Mouse (Mus musculus): ENCODE measurements around the gene Sbno2. TPM values are rescaled to one million over a fixed set of nuclear protein-coding genes. Genes with fewer than 3 reads are reported as not detected.

The Sbno2 gene
- polyA plus RNA-seq, 1 experiment from 2014 or later, result 14.9 TPM

- Histone ChIP-seq H3K9me3 (ENCODE audit: control insufficient read depth, low read length) (no peaks in the 10 kb centered on the region), H3K36me3 (ENCODE audit: control insufficient read depth, insufficient read depth) (no peaks in the 10 kb centered on the region), H3K27ac (ENCODE audit: low read length) (no peak overlapping the region), H3K4me3 (replicated peaks; ENCODE audit: low read length) (no peak overlapping the region), H3K4me2 (ENCODE audit: low read length) (no peak overlapping the region), H3K4me1 (replicated peaks; ENCODE audit: control insufficient read depth, insufficient read depth, low read length) (no peaks in the 10 kb centered on the region), H3K27me3 (replicated peaks; ENCODE audit: control insufficient read depth, insufficient read depth, low read length) (no peaks in the 10 kb centered on the region), H3K9ac (replicated peaks; ENCODE audit: low read depth, low read length) (no peak overlapping the region)
- no peak for ATAC-seq
- 85% methylated on average over 20 of the region's 20 CpGs for WGBS
These were observed 32.5 kb downstream of the Sbno2 start for GRCm38 (mm10) chr10:80072623-80073489.

- H3K27ac ChIP-seq (ENCODE audit: low read length), result no peak overlapping the region
- no peak overlapping the region for H3K4me2 ChIP-seq (ENCODE audit: low read length)
- H3K4me1 ChIP-seq (replicated peaks; ENCODE audit: control insufficient read depth, insufficient read depth, low read length), result no peaks in the 10 kb centered on the region
- no peaks in the 10 kb centered on the region for H3K36me3 ChIP-seq (ENCODE audit: control insufficient read depth, insufficient read depth)
- H3K9ac ChIP-seq (replicated peaks; ENCODE audit: low read depth, low read length), result no peak overlapping the region
- H3K27me3 ChIP-seq (replicated peaks; ENCODE audit: control insufficient read depth, insufficient read depth, low read length), result no peaks in the 10 kb centered on the region
- H3K4me3 ChIP-seq (replicated peaks; ENCODE audit: low read length), result no peak overlapping the region
- ATAC-seq, result no peak
- WGBS, result 84% methylated on average over 3 of the region's 3 CpGs
- no peaks in the 10 kb centered on the region for H3K9me3 ChIP-seq (ENCODE audit: control insufficient read depth, low read length)
These were observed 33.9 kb downstream of the Sbno2 start for GRCm38 (mm10) chr10:80071516-80071900.

- Histone ChIP-seq H3K9me3 (ENCODE audit: control insufficient read depth, low read length) (no peaks in the 10 kb centered on the region), H3K36me3 (ENCODE audit: control insufficient read depth, insufficient read depth) (no peaks in the 10 kb centered on the region), H3K27ac (ENCODE audit: low read length) (no peak overlapping the region), H3K4me3 (replicated peaks; ENCODE audit: low read length) (no peak overlapping the region), H3K27me3 (replicated peaks; ENCODE audit: control insufficient read depth, insufficient read depth, low read length) (no peaks in the 10 kb centered on the region), H3K9ac (replicated peaks; ENCODE audit: low read depth, low read length) (no peak overlapping the region), H3K4me2 (ENCODE audit: low read length) (no peak overlapping the region), H3K4me1 (replicated peaks; ENCODE audit: control insufficient read depth, insufficient read depth, low read length) (no peaks in the 10 kb centered on the region)
- WGBS, result 54% methylated on average over 9 of the region's 9 CpGs
- ATAC-seq, result no peak
These were observed 34.4 kb downstream of the Sbno2 start for GRCm38 (mm10) chr10:80070837-80071515.

- no peak overlapping the region for H3K27ac ChIP-seq (ENCODE audit: low read length)
- H3K4me1 ChIP-seq (replicated peaks; ENCODE audit: control insufficient read depth, insufficient read depth, low read length), result no peaks in the 10 kb centered on the region
- no peaks in the 10 kb centered on the region for H3K9me3 ChIP-seq (ENCODE audit: control insufficient read depth, low read length)
- no peaks in the 10 kb centered on the region for H3K27me3 ChIP-seq (replicated peaks; ENCODE audit: control insufficient read depth, insufficient read depth, low read length)
- 85% methylated on average over 4 of the region's 4 CpGs for WGBS
- no peaks in the 10 kb centered on the region for H3K36me3 ChIP-seq (ENCODE audit: control insufficient read depth, insufficient read depth)
- no peak overlapping the region for H3K4me3 ChIP-seq (replicated peaks; ENCODE audit: low read length)
- ATAC-seq, result no peak
- H3K4me2 ChIP-seq (ENCODE audit: low read length), result no peak overlapping the region
- H3K9ac ChIP-seq (replicated peaks; ENCODE audit: low read depth, low read length), result no peak overlapping the region
These were observed 35.4 kb downstream of the Sbno2 start for GRCm38 (mm10) chr10:80069948-80070450.

- Histone ChIP-seq H3K9me3 (ENCODE audit: control insufficient read depth, low read length) (no peaks in the 10 kb centered on the region), H3K9ac (replicated peaks; ENCODE audit: low read depth, low read length) (no peak overlapping the region), H3K36me3 (ENCODE audit: control insufficient read depth, insufficient read depth) (no peaks in the 10 kb centered on the region), H3K4me1 (replicated peaks; ENCODE audit: control insufficient read depth, insufficient read depth, low read length) (no peaks in the 10 kb centered on the region), H3K27me3 (replicated peaks; ENCODE audit: control insufficient read depth, insufficient read depth, low read length) (no peaks in the 10 kb centered on the region), H3K4me3 (replicated peaks; ENCODE audit: low read length) (no peak overlapping the region), H3K4me2 (ENCODE audit: low read length) (no peak overlapping the region), H3K27ac (ENCODE audit: low read length) (no peak overlapping the region)
- WGBS, result 91% methylated on average over 6 of the region's 7 CpGs
- ATAC-seq, result no peak
These were observed 36.1 kb downstream of the Sbno2 start for GRCm38 (mm10) chr10:80069251-80069650.

GRCm38 (mm10) chr10:80063877-80064650 lies 41.3 kb downstream of the Sbno2 start:
- Histone ChIP-seq H3K9ac (replicated peaks; ENCODE audit: low read depth, low read length) (no peak overlapping the region), H3K27ac (ENCODE audit: low read length) (no peak overlapping the region), H3K27me3 (replicated peaks; ENCODE audit: control insufficient read depth, insufficient read depth, low read length) (no peaks in the 10 kb centered on the region), H3K4me3 (replicated peaks; ENCODE audit: low read length) (no peak overlapping the region), H3K9me3 (ENCODE audit: control insufficient read depth, low read length) (no peaks in the 10 kb centered on the region), H3K4me2 (ENCODE audit: low read length) (no peak overlapping the region), H3K4me1 (replicated peaks; ENCODE audit: control insufficient read depth, insufficient read depth, low read length) (no peaks in the 10 kb centered on the region), H3K36me3 (ENCODE audit: control insufficient read depth, insufficient read depth) (peaks cover 12% of the 10 kb centered on the region; the same call in 1 of the 2 replicates)
- ATAC-seq, result no peak
- WGBS, result 77% methylated on average over 23 of the region's 23 CpGs

- H3K27ac ChIP-seq (ENCODE audit: low read length), result no peak overlapping the region
- ATAC-seq, result no peak; the same call in 1 of the 2 replicates
- H3K36me3 ChIP-seq (ENCODE audit: control insufficient read depth, insufficient read depth), result peaks cover 12% of the 10 kb centered on the region; the same call in 1 of the 2 replicates
- no peaks in the 10 kb centered on the region for H3K27me3 ChIP-seq (replicated peaks; ENCODE audit: control insufficient read depth, insufficient read depth, low read length)
- H3K9ac ChIP-seq (replicated peaks; ENCODE audit: low read depth, low read length), result no peak overlapping the region
- no peaks in the 10 kb centered on the region for H3K9me3 ChIP-seq (ENCODE audit: control insufficient read depth, low read length)
- H3K4me2 ChIP-seq (ENCODE audit: low read length), result no peak overlapping the region
- H3K4me3 ChIP-seq (replicated peaks; ENCODE audit: low read length), result no peak overlapping the region
- no peaks in the 10 kb centered on the region for H3K4me1 ChIP-seq (replicated peaks; ENCODE audit: control insufficient read depth, insufficient read depth, low read length)
- WGBS, result 92% methylated on average over 5 of the region's 5 CpGs
These were observed 42.3 kb downstream of the Sbno2 start for GRCm38 (mm10) chr10:80063104-80063503.

- Histone ChIP-seq H3K36me3 (ENCODE audit: control insufficient read depth, insufficient read depth) (peaks cover 14% of the 10 kb centered on the region), H3K4me3 (replicated peaks; ENCODE audit: low read length) (no peak overlapping the region), H3K9me3 (ENCODE audit: control insufficient read depth, low read length) (no peaks in the 10 kb centered on the region), H3K4me1 (replicated peaks; ENCODE audit: control insufficient read depth, insufficient read depth, low read length) (peaks cover 18% of the 10 kb centered on the region), H3K4me2 (ENCODE audit: low read length) (no peak overlapping the region), H3K27ac (ENCODE audit: low read length) (no peak overlapping the region), H3K27me3 (replicated peaks; ENCODE audit: control insufficient read depth, insufficient read depth, low read length) (no peaks in the 10 kb centered on the region), H3K9ac (replicated peaks; ENCODE audit: low read depth, low read length) (no peak overlapping the region)
- no peak for ATAC-seq
- WGBS, result 75% methylated on average over 30 of the region's 30 CpGs
These were observed 47.6 kb downstream of the Sbno2 start for GRCm38 (mm10) chr10:80057683-80058326.

Measured in forebrain, embryonic 16.5 days (tissue).